Mouse (Mus musculus) heart, adult 2 months (tissue): ENCODE results near the gene Rps3. TPM values are rescaled to one million over a fixed set of nuclear protein-coding genes. Genes with fewer than 3 reads are reported as not detected.

Experiments
- DNase-seq, 2 experiments: peaks; one replicate each; pipeline ENCODE4 v3.0.0; 2021
- H3K27ac ChIP-seq: fragments of 200-600 bp; 2 replicates; pipeline ENCODE4 v1.8.1; 2022
- H3K27me3 ChIP-seq: fragments of 200-500 bp; 2 replicates; pipeline ENCODE4 v1.6.1; 2012; ENCODE audit warnings: mild to moderate bottlenecking, low read length, inconsistent platforms, mixed read lengths; ENCODE audit not compliant: control insufficient read depth, insufficient read depth
- H3K36me3 ChIP-seq: fragments of 200-500 bp; 2 replicates; pipeline ENCODE4 v1.6.1; 2012; ENCODE audit warnings: low read length, inconsistent platforms; ENCODE audit not compliant: control insufficient read depth, insufficient read depth
- H3K4me1 ChIP-seq: fragments of 200-500 bp; 2 replicates; pipeline ENCODE4 v1.6.1; 2011; ENCODE audit warnings: low read length; ENCODE audit not compliant: control insufficient read depth, insufficient read depth
- H3K4me3 ChIP-seq: fragments of 200-600 bp; 2 replicates; pipeline ENCODE4 v1.8.1; 2022
- H3K79me2 ChIP-seq: fragments of 200-500 bp; replicated peaks from 2 replicates; pipeline ENCODE4 v1.6.1; 2012; ENCODE audit warnings: mild to moderate bottlenecking, inconsistent platforms, low read length, moderate library complexity, mixed read lengths; ENCODE audit not compliant: control insufficient read depth, insufficient read depth
- H3K9ac ChIP-seq: fragments of 200-500 bp; 2 replicates; pipeline ENCODE4 v1.6.1; 2012; ENCODE audit warnings: low read depth, mild to moderate bottlenecking, control low read depth, inconsistent platforms, low read length, mixed read lengths
- CTCF ChIP-seq: fragments of 200-600 bp; IDR thresholded peaks from 2 replicates; pipeline ENCODE4 v1.8.1; 2022; ENCODE audit warnings: antibody characterized with exemption, mild to moderate bottlenecking, moderate library complexity
- EP300 ChIP-seq: fragments of 200-500 bp; IDR thresholded peaks from 2 replicates; pipeline ENCODE4 v1.6.1; 2011; ENCODE audit warnings: low read depth, low read length, control low read depth; ENCODE audit not compliant: insufficient read depth
- POLR2A ChIP-seq: fragments of 200-500 bp; IDR thresholded peaks from 2 replicates; pipeline ENCODE4 v1.6.1; 2011; ENCODE audit warnings: mild to moderate bottlenecking, low read depth, low read length, control low read depth; ENCODE audit not compliant: insufficient read depth
- WGBS: fragments of 180-500 bp; shearing (Covaris S2); methylation state at CpG from one replicate; pipeline ENCODE4 v1.1.7; 2018; 5-methylcytosine and 5-hydroxymethylcytosine counted together
- intact Hi-C: fragments of 180-260 bp; cut with DNase I; formaldehyde crosslinking; loops from one replicate; pipeline ENCODE4 v1.15.1; 2025
- polyA plus RNA-seq: library from polyadenylated mRNA; depleted of rRNA; stranded (reverse); fragments of >200 nt; gene quantifications from 2 replicates; pipeline ENCODE4 v1.2.3, GENCODE M21; 2012; rRNA removed
- total RNA-seq, 2 experiments: library from RNA; stranded (reverse); gene quantifications; 2 replicates each; pipeline ENCODE4 v1.2.3; 2021

Gene Rps3
- total and polyA plus RNA-seq, 3 experiments, result 196 to 361 (median 316) TPM

DNA sequence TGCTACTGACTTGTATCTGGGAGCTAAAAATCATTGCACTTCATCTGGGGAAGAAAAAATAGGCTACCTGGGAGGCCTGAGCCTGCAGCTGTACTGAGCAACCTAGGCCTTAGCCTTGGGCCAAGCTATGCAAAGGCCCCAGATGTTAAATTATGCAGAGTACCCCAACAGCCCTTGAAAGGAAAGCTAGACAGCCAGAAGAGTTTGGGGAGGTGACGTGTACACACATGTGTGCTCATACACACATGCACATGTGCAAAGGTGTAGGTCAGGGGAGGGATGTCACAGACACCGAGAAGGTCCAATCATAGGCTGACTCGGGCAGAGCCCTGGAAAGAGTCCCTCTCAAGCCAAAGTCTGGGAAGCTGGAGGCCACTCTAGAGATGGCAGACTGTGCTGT lies 55.6 kb downstream of the Rps3 start:
- no peak for DNase-seq
- H3K36me3 ChIP-seq, result no peaks in the 10 kb centered on the region
- TF ChIP-seq CTCF (no peak), EP300 (no peak), POLR2A (no peak)
- H3K27me3 ChIP-seq, result no peaks in the 10 kb centered on the region
- no peak overlapping the region for H3K4me3 ChIP-seq
- no peak overlapping the region for H3K9ac ChIP-seq
- no peak overlapping the region for H3K27ac ChIP-seq
- no peaks in the 10 kb centered on the region for H3K79me2 ChIP-seq
- H3K4me1 ChIP-seq, result peaks cover 5% of the 10 kb centered on the region
- 90% methylated on average over 3 of the region's 3 CpGs for WGBS
- intact Hi-C loops, result no loop called here

Other genes with a start within 250 kb of the Rps3 start
- gene Mogat2, start 245.1 kb downstream of the Rps3 start, total RNA-seq, result not detected
- 0.47 TPM in 1 of 2 replicates, not detected in the other for gene Mogat2, start 245.1 kb downstream of the Rps3 start, polyA plus RNA-seq
- 1 to 10 TPM; 3.3 to 4.3 TPM for gene Map6, start 216.3 kb downstream of the Rps3 start, total RNA-seq
- 3.4 and 3.5 TPM in 2 replicates for gene Map6, start 216.3 kb downstream of the Rps3 start, polyA plus RNA-seq
- 100 to 1,000 TPM; 214 to 275 TPM for gene Serpinh1, start 130.5 kb downstream of the Rps3 start, total RNA-seq
- gene Serpinh1, start 130.5 kb downstream of the Rps3 start, polyA plus RNA-seq, result 193 and 266 TPM in 2 replicates
- 10 to 100 TPM; 21.5 to 26.3 TPM for gene Gdpd5, start 102.3 kb downstream of the Rps3 start, total RNA-seq
- 30.7 and 32.2 TPM in 2 replicates for gene Gdpd5, start 102.3 kb downstream of the Rps3 start, polyA plus RNA-seq
- gene Klhl35, start 17.7 kb downstream of the Rps3 start, total RNA-seq, result under 1 TPM in 1 of 2 experiments, not detected in 1; 0.13 TPM
- 0.12 and 0.43 TPM in 2 replicates for gene Klhl35, start 17.7 kb downstream of the Rps3 start, polyA plus RNA-seq
- 10 to 100 TPM; 15.6 to 22.4 TPM for gene Arrb1, start 51.7 kb upstream of the Rps3 start, total RNA-seq
- gene Arrb1, start 51.7 kb upstream of the Rps3 start, polyA plus RNA-seq, result 16.1 and 22.5 TPM in 2 replicates
- gene Tpbgl, start 143.4 kb upstream of the Rps3 start, total RNA-seq, result 1 to 10 TPM; 3.3 to 3.4 TPM
- gene Tpbgl, start 143.4 kb upstream of the Rps3 start, polyA plus RNA-seq, result 3.5 and 5.1 TPM in 2 replicates
- 10 to 100 TPM in 1 of 2 experiments, 1 to 10 TPM in 1; 8.5 to 10.1 TPM for gene Slco2b1, start 227.6 kb upstream of the Rps3 start, total RNA-seq
- 11.7 and 14.4 TPM in 2 replicates for gene Slco2b1, start 227.6 kb upstream of the Rps3 start, polyA plus RNA-seq
- gene Olfr520, start 246.5 kb upstream of the Rps3 start, total RNA-seq, result not detected
- gene Olfr520, start 246.5 kb upstream of the Rps3 start, polyA plus RNA-seq, result not detected in 2 replicates